Mouse (Mus musculus): ENCODE measurements around the gene Tmem222. TPM values are rescaled to one million over a fixed set of nuclear protein-coding genes. Genes with fewer than 3 reads are reported as not detected.

Tmem222 gene
- polyA plus RNA-seq, 1 experiment from 2014 or later: 31.7 TPM

GRCm38 (mm10) chr4:133251214-133251613, 26.4 kb downstream of the Tmem222 start:
- no peak for DNase-seq (ENCODE audit: low read depth, low spot score)
- in situ Hi-C loops (cut with MboI; ENCODE audit: low pct_unique_long_range_greater_than_20kb): no loop called here
- H3K27me3 ChIP-seq: no peaks in the 10 kb centered on the region

GRCm38 (mm10) chr4:133250609-133251008, 27.0 kb downstream of the Tmem222 start:
- H3K27me3 ChIP-seq: no peaks in the 10 kb centered on the region
- in situ Hi-C loops (cut with MboI; ENCODE audit: low pct_unique_long_range_greater_than_20kb): no loop called here
- CTCF ChIA-PET: interaction anchor here (1.1 to 2.3 kb wide), 3 partner anchors 10 to 17 kb away, joined by 3 to 12 read pairs (median 6); no protein-coding TSS in a partner anchor
- DNase-seq (ENCODE audit: low read depth, low spot score): no peak
- no peak for ATAC-seq
- TF ChIP-seq CTCF (IDR thresholded peaks at IDR 0.05): no peak
- POLR2A ChIA-PET: no interaction called here

More at GRCm38 (mm10) chr4:133251214-133251613, 26.4 kb downstream of the Tmem222 start:
- CTCF ChIA-PET: interaction anchor here (1.1 to 2.3 kb wide), 3 partner anchors 9 to 18 kb away, joined by 3 to 12 read pairs (median 6); no protein-coding TSS in a partner anchor
- TF ChIP-seq CTCF (IDR thresholded peaks at IDR 0.05): no peak
- POLR2A ChIA-PET: no interaction called here
- no peak for ATAC-seq

- ATAC-seq (no peak), DNase-seq (ENCODE audit: low read depth, low spot score) (no peak)
- H3K27me3 ChIP-seq: no peaks in the 10 kb centered on the region
- POLR2A ChIA-PET: no interaction called here
- in situ Hi-C loops (cut with MboI; ENCODE audit: low pct_unique_long_range_greater_than_20kb): no loop called here
- no peak for TF ChIP-seq CTCF (IDR thresholded peaks at IDR 0.05)
- CTCF ChIA-PET: no interaction called here
These were observed 29.7 kb downstream of the Tmem222 start for GRCm38 (mm10) chr4:133247806-133248449.

GRCm38 (mm10) chr4:133247072-133247471, 30.5 kb downstream of the Tmem222 start:
- POLR2A ChIA-PET: no interaction called here
- CTCF ChIA-PET: no interaction called here
- no peaks in the 10 kb centered on the region for H3K27me3 ChIP-seq
- TF ChIP-seq CTCF (IDR thresholded peaks at IDR 0.05): no peak
- DNase-seq (ENCODE audit: low read depth, low spot score) (no peak), ATAC-seq (no peak)
- in situ Hi-C loops (cut with MboI; ENCODE audit: low pct_unique_long_range_greater_than_20kb): no loop called here

- ChIA-PET CTCF (no interaction called here), POLR2A (no interaction called here)
- H3K27me3 ChIP-seq: no peaks in the 10 kb centered on the region
- ATAC-seq (no peak), DNase-seq (ENCODE audit: low read depth, low spot score) (no peak)
- no peak for TF ChIP-seq CTCF (IDR thresholded peaks at IDR 0.05)
- in situ Hi-C loops (cut with MboI; ENCODE audit: low pct_unique_long_range_greater_than_20kb): no loop called here
These were observed 33.3 kb downstream of the Tmem222 start for GRCm38 (mm10) chr4:133244289-133244688.

- CTCF ChIA-PET: no interaction called here
- no peak for TF ChIP-seq CTCF (IDR thresholded peaks at IDR 0.05)
- POLR2A ChIA-PET: no interaction called here
- ATAC-seq (no peak), DNase-seq (ENCODE audit: low read depth, low spot score) (no peak)
- H3K27me3 ChIP-seq: no peaks in the 10 kb centered on the region
- in situ Hi-C loops (cut with MboI; ENCODE audit: low pct_unique_long_range_greater_than_20kb): no loop called here
These were observed 34.1 kb downstream of the Tmem222 start for GRCm38 (mm10) chr4:133243538-133243937.

GRCm38 (mm10) chr4:133242710-133243109, 34.9 kb downstream of the Tmem222 start:
- no peaks in the 10 kb centered on the region for H3K27me3 ChIP-seq
- ChIA-PET POLR2A (no interaction called here), CTCF (interaction anchor here (0.9 kb wide), 1 partner anchor 34 kb away, joined by 4 read pairs; no protein-coding TSS in a partner anchor)
- no peak for TF ChIP-seq CTCF (IDR thresholded peaks at IDR 0.05)
- in situ Hi-C loops (cut with MboI; ENCODE audit: low pct_unique_long_range_greater_than_20kb): no loop called here
- no peak for DNase-seq (ENCODE audit: low read depth, low spot score)
- no peak for ATAC-seq

- H3K27me3 ChIP-seq: no peaks in the 10 kb centered on the region
- ChIA-PET CTCF (interaction anchor here (0.9 to 1.4 kb wide), 3 partner anchors 15 to 35 kb away, joined by 3 to 4 read pairs (median 3); no protein-coding TSS in a partner anchor), POLR2A (interaction anchor here (1.6 kb wide), 1 partner anchor 13 kb away, joined by 3 read pairs; no protein-coding TSS in a partner anchor)
- in situ Hi-C loops (cut with MboI; ENCODE audit: low pct_unique_long_range_greater_than_20kb): no loop called here
- ATAC-seq: no peak
- no peak for DNase-seq (ENCODE audit: low read depth, low spot score)
- TF ChIP-seq CTCF (IDR thresholded peaks at IDR 0.05): no peak
These were observed 35.7 kb downstream of the Tmem222 start for GRCm38 (mm10) chr4:133241910-133242309.

- H3K27me3 ChIP-seq: no peaks in the 10 kb centered on the region
- in situ Hi-C loops (cut with MboI; ENCODE audit: low pct_unique_long_range_greater_than_20kb): no loop called here
- peak; percentile 61 for DNase-seq (ENCODE audit: low read depth, low spot score)
- peak; percentile 81 for ATAC-seq
- ChIA-PET POLR2A (interaction anchor here (0.9 to 1.6 kb wide), 2 partner anchors 14 to 25 kb away, joined by 3 to 4 read pairs; no protein-coding TSS in a partner anchor), CTCF (interaction anchor here (1.1 to 1.4 kb wide), 2 partner anchors 15 to 30 kb away, joined by 3 read pairs; no protein-coding TSS in a partner anchor)
- TF ChIP-seq CTCF (IDR thresholded peaks at IDR 0.05): no peak
These were observed 36.4 kb downstream of the Tmem222 start for GRCm38 (mm10) chr4:133240934-133241908.

GRCm38 (mm10) chr4:133240490-133240921, 37.1 kb downstream of the Tmem222 start, which contains the start of gene Map3k6:
Map3k6 (plus strand) TSS chr4:133240818.
- ChIA-PET POLR2A (interaction anchor here (0.6 to 1.6 kb wide), 3 partner anchors 14 to 239 kb away, joined by 3 to 4 read pairs (median 3); no protein-coding TSS in a partner anchor), CTCF (interaction anchor here (1.1 kb wide), 1 partner anchor 31 kb away, joined by 3 read pairs; no protein-coding TSS in a partner anchor)
- DNase-seq (ENCODE audit: low read depth, low spot score): no peak
- peak; percentile 31 for ATAC-seq
- H3K27me3 ChIP-seq: no peaks in the 10 kb centered on the region
- in situ Hi-C loops (cut with MboI; ENCODE audit: low pct_unique_long_range_greater_than_20kb): no loop called here
- no peak for TF ChIP-seq CTCF (IDR thresholded peaks at IDR 0.05)

Data from Patski (cell line).